Mouse (Mus musculus) ES-E14 (cell line): ENCODE data around the gene Pnn.

Experiments used
- CHD2 ChIP-seq: IDR thresholded peaks from 2 replicates; pipeline ENCODE4 v1.6.1; 2014; ENCODE audit warnings: mild to moderate bottlenecking, low read depth, low read length, inconsistent platforms
- HCFC1 ChIP-seq: IDR thresholded peaks from 2 replicates; pipeline ENCODE4 v1.6.1; 2012; ENCODE audit warnings: low read length, inconsistent platforms, borderline replicate concordance; ENCODE audit not compliant: insufficient read depth
- MAFK ChIP-seq: IDR thresholded peaks from 2 replicates; pipeline ENCODE4 v1.6.1; 2014; ENCODE audit warnings: mild to moderate bottlenecking, low read depth, low read length, inconsistent platforms; ENCODE audit not compliant: insufficient read depth

GRCm38 (mm10) chr12:59052470-59052869 is 14.2 kb upstream of the Pnn start:
- TF ChIP-seq MAFK (no peak), CHD2 (no peak), HCFC1 (no peak)
